In genomic region chr12:87397126-87397525, GRCm38 (mm10) we compare ENCODE assay signal across 20 mouse cellular contexts.
"Had no signal": no experiment of that assay in that cellular context is flagged by ENCODE, and none has a peak within 500 bp of the region (broad histone marks: within the 10 kb centered on the region; RNA-seq: fewer than 3 reads in every experiment).

No protein-coding gene starts in this region.

- H3K4me2 ChIP-seq: liver, embryonic 15.5 days; lung, embryonic 14.5 days; midbrain, embryonic 12.5 days; neural tube, embryonic 13.5 days; neural tube, embryonic 15.5 days; stomach, embryonic 15.5 days had no signal

- H3K36me3 ChIP-seq: liver, embryonic 15.5 days; midbrain, embryonic 10.5 days; midbrain, embryonic 12.5 days; neural tube, embryonic 13.5 days; neural tube, embryonic 15.5 days; stomach, embryonic 15.5 days had no signal

- H3K4me1 ChIP-seq: midbrain, embryonic 10.5 days; midbrain, embryonic 12.5 days; neural tube, embryonic 13.5 days; neural tube, embryonic 15.5 days; stomach, embryonic 15.5 days had no signal

- H3K27ac ChIP-seq: liver, embryonic 15.5 days; midbrain, embryonic 10.5 days; midbrain, embryonic 12.5 days; neural tube, embryonic 13.5 days; neural tube, embryonic 15.5 days; stomach, embryonic 15.5 days had no signal

- H3K27me3 ChIP-seq: midbrain, embryonic 12.5 days; neural tube, embryonic 13.5 days; stomach, embryonic 15.5 days had no signal

- H3K4me3 ChIP-seq: liver, embryonic 15.5 days; midbrain, embryonic 10.5 days; midbrain, embryonic 12.5 days; myocyte; neural tube, embryonic 13.5 days; neural tube, embryonic 15.5 days; stomach, embryonic 15.5 days had no signal

- H3K9ac ChIP-seq: liver, embryonic 15.5 days; lung, embryonic 14.5 days; midbrain, embryonic 12.5 days; neural tube, embryonic 13.5 days; neural tube, embryonic 15.5 days; stomach, embryonic 15.5 days had no signal

- ATAC-seq: midbrain, embryonic 16.5 days had no signal

- H3K9me3 ChIP-seq: liver, embryonic 15.5 days; midbrain, embryonic 10.5 days; midbrain, embryonic 12.5 days; neural tube, embryonic 13.5 days; neural tube, embryonic 15.5 days; stomach, embryonic 15.5 days had no signal

- DNase-seq: lung, adult 18-20 months; lung, embryonic 14.5 days; lung, postnatal 10 days; lung, postnatal 4 days; midbrain, embryonic 14.5 days; retina, postnatal 1 day; right cerebral cortex, adult 18-20 months; right cerebral cortex, postnatal 25 days; right cerebral cortex, postnatal 4 days; thymus, adult 2 months; thymus, postnatal 25 days; thymus, postnatal 4 days had no signal
